Mouse (Mus musculus): Measurements from ENCODE around the gene Sppl2c. TPM values are rescaled to one million over a fixed set of nuclear protein-coding genes. Genes with fewer than 3 reads are reported as not detected.

Gene Sppl2c
- not detected for total RNA-seq (2021)
- long read RNA-seq, experiment 1: 0 reads
- long read RNA-seq, experiment 2: 0 reads

DNA sequence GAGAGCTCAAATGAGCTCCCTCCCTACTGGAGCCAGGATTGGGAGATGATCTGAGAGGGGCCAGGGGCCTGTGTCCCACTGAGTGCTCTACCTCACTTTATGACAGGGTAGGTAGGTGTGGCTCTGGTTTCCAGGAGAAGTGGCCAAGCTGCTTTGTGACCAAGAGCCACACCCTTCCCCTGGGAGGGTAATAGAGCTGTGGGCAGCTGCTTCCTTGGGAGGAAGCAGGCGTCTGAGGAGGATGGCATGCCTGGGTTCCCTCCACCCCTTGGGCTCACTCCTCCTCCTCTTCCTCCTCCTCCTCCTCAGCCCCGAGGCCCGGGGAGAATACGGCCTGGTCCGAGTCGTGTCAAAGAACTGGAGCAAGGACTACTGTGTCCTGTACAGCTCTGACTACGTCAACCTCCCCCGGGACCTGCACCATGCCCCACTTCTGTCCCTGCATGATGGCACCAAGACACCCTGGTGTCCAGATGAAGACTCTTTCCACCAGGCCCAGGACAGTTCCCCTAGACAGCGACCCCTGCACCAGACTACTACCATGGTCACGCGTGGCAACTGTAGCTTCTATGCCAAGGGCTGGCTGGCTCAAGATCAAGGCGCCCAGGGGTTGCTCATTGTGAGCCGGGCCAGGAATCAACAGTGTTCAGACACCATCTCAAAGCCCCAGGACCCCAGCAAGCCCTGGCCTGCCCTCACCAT lies at the start of gene Sppl2c:
TSS of gene Sppl2c (plus strand) at position 193 of the 702 bp plus-strand sequence.
- DNase-seq: no peak

DNA sequence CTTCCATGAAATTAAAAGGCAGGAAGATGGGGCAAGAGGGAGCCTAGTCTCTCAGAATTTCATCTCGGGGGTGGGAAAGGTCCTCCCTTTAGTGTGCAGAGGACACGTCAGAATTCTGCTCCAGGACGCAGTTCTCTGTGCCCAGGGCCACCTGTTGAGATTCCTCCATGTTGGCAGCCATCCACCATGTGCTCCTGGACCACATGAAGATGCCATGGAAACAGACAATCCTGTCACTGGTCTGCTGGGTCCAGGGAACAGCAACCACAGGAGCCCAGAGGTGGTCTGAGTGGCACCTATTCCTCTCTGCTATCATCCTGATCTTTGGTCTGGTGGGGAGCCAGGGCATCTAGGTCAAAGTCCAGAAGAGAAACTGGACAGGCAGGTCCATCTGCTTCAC lies 47.2 kb upstream of the Sppl2c start:
- no peak for DNase-seq

DNA sequence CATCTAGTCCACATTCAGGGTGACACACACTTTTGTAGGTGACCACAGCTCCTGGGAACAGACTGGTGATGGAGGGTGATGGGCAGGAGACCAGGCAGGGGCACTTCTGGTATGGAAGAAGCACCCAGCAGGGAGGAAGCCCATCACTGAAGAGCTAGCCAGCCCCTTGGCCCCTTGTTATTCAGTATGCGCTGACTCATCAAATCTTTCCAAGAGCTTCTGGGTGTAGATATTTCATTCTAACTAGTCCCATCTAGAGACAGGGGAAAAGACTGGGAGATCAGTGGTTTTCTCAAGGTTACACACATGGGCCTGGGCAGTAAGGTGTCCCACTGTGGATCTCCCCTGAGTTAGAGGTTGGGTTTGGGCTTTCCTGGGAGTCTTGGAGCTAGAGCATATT lies 41.2 kb upstream of the Sppl2c start:
- no peak for DNase-seq

DNA sequence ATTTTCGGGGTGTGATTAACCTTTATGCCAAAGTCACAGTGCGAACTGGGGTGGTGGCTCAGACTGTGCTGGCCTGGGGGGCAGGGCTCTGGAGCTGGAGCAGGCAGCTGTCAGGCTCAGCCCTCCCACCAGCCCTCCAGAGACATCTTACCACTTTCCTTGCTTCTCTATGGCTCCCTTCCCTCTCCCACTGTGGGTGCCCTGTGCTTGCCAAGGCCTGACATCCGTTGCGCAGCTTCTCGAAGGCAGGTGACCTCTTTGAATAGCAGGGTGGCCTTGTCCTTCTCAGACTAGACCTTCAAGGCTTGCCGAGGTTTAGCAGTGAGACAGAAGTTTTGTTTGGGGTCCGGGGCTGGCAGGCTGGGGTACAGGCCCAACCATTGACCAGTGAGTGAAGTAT lies 37.3 kb upstream of the Sppl2c start:
- DNase-seq: no peak

DNA sequence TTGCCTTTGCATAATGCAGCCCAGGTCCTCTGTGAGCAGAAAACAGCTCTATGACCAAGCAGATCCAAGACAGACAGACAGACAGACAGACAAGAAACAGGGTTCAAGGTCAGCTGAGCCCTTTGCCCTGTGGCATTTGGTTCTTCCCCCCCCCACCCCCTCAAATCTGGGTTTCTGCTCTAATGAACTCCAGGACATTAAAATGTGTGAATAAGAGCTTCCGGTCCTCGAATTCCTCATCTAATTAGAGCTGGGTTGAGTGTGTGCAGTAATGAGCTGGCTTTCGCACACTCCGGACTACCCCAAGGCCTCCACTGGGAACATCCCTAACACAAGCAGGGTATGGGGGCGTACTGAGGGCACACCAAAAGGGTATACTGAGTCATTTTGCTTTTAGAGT lies 35.2 kb upstream of the Sppl2c start:
- no peak for DNase-seq

DNA sequence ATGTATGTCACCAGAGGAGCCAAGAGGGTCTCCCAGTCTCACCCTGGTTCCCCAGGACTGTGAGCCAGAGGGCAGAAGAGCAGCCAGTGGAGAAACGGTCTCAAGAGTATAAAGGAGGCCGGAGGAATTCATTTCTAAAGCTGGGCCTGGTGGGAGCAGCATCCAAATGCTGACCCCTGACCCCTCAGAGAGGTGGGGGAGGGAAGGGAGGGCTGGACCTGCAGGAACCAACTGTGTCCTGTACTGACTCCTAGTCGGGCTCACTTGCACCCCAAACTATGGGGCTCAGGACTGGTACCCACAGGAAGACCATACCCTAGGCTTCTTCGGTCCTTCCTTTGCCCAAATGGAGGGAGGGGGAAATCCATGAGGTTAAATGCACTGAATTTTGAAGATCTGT lies 31.8 kb upstream of the Sppl2c start:
- DNase-seq: no peak

DNA sequence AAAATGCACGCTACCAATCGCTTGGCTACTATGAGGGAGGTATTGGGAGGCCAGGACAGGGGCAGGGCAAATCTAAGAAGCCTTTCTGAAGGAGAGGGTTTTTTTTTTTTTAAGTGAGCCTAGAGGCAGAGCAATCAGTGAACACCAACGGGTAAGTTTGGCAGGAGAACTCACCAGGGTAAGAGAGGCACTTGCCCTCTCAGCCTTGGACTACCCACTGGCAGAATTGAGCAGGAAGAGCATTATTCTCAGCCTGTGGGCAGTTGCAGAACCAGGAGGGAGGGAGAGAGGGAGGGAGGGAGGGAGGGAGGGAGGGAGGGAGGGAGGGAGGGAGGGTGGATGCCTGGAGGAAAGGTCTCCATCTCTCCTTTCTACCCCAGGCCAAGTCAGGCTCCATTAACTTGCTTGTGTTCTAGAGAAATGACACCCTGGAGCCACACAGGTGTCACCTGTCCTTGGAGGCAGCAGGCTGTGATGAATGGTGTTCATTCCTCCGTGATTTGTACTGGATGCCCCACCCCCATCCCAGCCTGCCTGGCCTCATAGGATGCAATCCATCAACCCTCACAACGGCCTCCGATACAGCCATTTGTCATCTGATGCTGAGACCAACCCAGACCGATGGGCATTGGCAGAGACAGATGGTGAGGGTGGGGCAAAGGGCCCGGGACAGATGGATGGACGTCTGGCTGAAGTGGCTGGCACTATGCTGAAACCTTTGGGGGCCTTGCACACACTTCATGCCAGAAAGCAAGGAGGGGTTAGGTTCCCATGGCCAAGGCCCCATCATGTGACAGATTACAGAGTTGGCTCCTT lies 31.1 kb upstream of the Sppl2c start:
- DNase-seq: no peak

DNA sequence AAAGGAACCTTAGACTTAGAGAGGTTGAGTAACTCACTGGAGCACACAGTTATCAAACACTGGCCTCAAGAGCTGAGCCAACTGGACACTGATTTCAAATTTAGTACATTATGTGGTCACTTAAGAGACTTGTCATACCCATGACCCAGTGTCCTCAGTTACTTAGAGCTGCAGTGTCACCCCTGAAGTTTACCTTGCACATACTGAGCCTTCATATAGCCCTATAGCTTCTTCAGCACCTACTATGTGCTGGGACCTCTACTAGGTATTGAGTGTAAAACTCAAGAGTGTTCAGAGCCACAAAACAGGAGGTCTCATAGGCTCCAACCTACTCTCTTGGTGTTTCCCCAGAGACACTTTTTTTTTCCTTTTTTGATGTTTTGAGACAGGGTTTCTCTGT lies 30.2 kb upstream of the Sppl2c start:
- no peak for DNase-seq

DNA sequence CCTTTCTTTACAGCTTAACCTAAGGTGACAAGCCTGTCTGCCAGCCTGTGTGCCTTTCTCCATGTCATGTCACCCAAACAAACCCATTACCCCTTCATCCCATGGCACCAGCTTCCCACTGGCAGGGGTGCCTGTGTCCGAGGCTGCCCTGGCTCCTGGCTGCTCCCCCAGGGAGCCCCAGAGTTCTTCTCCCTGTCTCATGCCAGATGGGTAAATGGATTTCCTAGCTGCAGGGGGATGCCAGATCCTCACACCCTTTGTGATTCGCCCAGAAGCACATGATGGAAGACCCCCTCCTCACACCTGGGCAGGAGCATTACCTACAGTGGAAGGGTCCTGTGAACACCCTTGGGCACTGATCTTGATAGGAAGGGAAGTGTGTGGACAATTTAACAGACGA lies 29.7 kb upstream of the Sppl2c start:
- no peak for DNase-seq

DNA sequence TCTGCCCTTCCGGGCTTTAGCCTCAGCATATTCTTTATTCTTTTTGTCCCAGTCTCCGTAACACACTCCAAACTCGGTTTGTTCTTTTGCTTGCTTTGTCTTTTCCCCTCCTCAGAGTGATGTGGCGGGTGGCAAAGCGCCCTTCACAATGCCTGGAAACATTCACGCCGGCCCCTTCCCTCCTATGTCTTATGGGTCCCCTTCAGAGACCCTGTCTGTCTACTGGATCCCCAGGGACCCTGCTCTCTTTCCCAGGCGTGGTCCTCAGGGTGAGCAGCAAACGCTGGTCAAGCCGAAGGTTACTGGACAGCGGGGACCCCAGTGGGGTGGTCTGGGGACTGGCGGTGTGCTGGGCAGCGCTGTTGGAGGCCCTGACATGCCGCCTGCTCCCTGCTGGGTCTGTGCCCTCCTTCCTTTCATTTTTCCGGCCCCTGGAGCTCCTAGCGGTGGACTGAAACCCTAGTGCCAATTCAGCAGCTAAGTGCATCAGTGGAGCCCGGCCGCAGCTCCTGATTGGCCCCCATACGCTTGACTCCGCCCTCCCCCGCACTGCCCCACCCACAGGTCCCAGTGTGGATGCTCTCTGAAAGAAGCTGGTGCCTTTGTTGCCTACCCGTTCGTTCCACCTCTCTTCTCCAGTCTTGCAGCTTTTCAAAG lies 28.4 kb upstream of the Sppl2c start:
- peak; percentile 52 for DNase-seq

DNA sequence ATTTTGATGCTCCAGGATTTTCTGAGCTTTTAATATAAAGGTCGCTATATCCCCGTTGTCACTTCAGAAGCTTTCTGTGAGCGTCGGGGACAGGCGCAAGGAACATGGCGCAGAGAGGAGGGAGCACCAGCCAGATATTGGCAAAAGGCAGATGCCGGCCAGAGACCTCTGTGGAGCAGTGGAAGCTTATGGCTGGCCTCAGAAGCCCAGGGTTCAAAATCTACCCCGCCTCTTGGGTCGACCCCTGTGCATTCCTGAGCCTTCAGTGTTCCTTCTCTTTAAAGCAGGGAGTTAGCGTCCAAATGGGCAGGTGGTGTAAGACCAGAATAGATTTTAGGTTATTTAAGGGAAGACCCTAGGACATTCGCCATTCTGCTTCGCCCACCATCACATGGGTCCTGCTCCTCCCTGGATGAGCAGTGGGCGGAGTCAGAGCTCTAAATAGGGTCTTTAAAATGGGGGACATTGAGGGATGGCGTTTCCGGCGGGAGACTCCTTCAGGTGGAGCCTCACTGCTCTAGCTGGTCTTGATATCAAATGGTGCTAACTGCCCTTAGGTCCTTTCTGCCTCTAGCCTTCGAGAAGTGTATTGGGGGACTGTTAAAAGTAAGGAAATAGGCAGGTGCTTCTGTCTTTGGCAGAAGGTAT lies 27.7 kb upstream of the Sppl2c start:
- no peak for DNase-seq

DNA sequence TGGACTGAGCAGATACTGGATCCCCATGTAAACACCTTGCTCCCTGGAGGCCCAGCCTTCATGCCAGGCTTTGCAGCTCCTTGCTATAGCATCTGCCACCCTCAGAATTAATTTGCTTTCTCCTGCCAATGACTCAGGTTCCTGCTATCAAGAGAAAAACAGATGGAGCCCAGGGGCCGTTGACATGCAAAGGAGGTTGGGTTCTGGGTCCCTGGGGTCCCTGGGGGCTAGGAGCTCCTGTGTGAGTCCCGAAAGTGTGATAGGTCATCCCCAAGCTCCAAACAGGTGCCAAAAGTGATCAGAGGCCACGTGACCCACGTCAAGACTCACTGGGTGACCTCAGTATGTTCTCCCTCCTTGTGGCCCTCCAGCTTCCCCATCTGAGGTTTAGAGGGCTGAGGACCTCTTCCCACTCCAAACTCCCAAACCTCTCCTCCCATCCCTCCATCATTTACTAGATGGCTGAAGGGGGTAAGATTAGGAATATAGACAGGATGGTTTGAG lies 26.3 kb upstream of the Sppl2c start:
- DNase-seq: no peak

DNA sequence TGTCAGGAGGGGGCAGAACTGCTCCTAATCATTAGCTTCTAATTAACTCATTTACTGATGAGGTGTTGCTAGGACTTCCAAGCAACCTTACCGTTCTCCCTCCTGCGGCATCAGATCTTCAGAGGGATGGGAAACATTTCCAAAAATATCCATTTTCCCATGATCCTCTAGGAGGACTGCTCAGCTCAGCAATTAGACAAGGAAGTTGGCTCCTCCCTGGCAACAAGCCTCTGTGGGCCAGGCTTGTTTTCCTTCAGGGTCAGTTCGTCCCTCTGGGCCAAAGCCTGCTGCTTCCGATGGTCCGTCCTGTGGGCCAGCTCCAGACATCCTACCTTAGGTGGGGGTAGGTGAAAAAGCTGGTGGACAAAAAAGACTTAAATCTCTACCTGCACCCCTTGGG lies 25.0 kb upstream of the Sppl2c start:
- DNase-seq: no peak

DNA sequence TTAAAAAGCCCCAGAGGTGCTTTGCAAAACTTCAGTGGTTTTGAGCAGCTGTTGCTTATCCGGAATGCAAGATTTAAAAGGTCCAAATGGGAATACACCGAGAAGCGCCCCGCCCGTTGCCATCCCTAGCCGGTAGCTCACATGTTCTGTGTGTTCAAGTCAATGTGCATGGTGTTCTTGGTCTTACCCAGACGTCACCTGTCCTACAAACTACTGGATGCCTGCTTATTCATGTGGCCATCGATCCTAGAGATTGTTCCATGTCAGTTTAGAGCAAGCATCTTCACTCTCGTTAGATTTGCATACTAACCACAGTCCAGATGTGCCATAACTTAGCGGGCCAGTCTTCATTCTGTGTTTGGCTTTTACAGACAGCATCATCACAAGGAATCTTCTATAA lies 21.9 kb upstream of the Sppl2c start:
- DNase-seq: no peak

DNA sequence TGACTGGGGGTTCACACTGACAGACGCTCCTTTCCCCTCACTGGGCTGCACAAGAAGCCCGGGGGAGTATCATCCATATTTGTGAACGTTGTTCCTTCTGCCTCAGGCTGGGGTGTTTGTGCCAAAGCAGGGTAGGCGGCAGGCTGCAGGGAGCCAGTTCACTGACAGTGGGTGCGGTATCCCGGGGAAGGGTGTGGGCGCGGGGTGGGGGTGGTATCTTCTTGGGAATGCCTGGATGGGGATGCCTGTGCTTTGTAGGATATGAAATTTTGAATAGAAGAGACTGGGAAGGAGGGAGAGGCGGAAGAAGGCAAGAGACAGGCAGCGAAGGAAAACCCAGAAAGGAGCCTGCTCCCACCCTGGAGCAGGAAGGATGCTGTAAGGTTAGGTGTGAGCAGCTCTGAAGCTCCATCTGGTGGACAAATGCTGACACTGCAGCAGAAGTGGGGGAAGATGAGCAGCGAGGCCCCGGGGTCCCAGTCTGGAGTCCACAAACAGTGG lies 14.8 kb upstream of the Sppl2c start:
- DNase-seq: peak; percentile 67

DNA sequence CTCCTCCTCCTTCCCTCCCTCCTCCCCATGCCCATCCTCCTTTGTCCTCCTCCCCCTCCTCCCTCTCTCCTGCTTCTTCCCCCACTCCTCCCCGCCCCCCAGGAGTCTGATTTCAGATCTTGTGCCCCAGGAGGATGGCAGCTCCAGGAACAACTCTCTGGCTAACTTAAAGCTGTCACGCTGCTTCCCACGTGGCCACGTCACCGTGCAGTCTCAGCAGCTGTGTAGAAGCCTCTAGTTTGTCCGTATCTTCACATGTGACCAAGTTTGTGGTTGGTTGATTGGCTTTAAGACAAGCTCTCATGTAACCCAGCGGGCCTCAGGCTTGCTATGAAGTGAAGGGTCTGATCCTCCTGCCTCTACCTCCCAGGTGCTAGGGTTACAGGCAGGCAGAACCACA lies 7.2 kb upstream of the Sppl2c start:
- no peak for DNase-seq

DNA sequence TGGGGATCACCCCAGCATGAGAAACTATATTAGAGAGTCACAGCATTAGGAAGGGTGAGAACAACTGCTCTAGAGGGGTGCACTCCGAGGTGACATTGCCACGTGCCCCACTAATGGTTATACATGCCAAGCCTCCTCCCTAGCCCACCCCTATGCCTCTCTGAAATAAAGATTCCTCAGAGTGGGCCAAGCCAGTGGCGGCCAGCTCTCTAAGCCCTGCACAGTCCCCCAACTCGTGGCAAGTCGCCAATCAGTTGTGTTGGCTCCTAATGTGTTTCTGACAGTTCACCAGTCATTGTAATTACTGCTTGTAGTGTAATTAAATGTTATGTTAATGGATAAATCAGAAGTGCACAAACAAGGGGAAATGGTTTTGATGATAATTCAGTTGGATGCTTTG lies 6.3 kb upstream of the Sppl2c start:
- DNase-seq: no peak

DNA sequence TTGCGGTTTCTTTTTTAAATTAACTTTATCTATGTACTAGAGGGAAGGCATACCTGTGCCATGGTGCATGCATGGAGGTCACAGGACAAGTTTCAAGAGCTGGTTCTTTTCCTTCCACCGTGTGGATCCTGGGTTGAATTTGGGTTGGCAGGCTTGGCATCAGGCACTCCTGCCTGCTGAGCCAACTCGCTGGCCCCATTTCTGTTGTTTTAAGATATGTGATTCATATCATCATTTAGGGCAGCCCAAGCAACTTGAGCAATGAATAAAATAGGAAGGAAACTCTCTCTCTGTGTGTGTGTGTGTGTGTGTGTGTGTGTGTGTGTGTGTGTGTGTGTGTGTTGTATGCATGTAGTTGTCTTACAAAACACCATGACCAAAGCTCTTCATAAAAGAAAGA lies 4.0 kb upstream of the Sppl2c start:
- no peak for DNase-seq

DNA sequence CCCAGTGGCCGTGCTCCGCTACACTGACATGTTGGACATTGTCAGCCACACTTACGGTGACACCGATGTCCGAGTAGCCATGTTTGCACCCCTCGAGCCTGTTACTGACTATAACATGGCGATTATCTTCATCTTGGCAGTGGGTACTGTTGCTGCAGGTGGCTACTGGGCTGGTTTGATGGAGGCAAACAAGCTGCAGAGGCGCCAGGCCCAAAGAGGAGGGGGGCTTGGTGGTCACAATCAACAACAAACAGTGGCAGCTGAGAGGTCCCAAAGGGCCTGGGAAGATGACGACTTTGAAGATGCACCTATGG lies 667 bp downstream of the Sppl2c start:
- no peak for DNase-seq

DNA sequence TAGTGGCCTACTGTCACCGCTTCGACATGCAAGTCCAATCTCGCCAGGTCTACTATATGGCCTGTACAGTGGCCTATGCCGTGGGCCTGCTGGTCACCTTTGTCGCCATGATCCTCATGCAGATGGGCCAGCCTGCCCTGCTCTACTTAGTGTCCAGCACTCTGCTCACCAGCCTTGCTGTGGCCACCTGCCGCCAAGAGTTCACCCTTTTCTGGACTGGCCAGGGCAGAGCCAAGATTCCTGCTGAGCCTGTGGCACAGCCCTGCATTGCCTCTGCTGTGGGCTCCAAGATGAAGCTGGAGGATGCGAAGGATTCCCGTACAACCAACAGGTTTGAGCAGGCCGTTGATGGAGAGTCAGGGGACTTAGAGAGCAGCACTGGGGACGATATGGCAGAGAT lies 1.6 kb downstream of the Sppl2c start:
- DNase-seq: no peak

DNA sequence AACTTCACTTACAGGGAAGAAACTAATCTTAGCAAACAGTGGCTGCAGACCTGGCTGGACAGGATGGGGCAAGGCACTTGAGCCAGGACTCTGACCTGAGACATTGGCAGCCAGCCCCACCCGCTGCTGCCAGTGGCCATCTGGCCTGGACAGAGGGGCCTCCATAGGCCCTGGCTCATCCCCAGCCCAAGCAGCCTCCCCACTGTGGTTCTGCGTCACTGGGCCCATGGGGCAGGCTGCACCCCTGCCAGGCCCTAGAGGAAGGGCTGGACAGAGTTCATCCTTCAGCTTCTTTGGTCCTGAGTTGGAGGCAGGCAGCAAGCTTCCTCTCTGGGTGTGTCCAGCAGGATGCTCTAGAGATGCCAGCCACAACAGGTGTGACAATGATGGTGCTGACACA lies 3.9 kb downstream of the Sppl2c start:
- no peak for DNase-seq

DNA sequence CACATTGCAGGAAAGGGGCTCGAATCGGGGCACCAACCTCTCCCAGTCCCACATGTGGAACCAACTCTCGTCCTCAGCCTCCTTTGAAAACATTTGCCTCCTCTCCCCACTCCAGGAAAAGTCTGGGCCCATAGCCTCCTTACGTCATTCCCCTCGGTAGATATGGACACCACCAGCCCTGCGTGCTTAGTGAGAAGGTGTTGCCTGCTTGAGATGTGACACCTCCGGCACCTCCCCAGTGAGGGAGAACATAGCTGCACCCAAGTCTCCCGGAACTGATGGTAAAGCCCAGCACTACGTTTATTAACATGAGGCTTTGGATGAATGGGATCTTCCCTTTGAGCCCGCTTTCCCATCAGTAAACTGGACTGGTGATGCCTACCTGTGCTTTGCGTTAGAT lies 9.3 kb downstream of the Sppl2c start:
- DNase-seq: no peak

DNA sequence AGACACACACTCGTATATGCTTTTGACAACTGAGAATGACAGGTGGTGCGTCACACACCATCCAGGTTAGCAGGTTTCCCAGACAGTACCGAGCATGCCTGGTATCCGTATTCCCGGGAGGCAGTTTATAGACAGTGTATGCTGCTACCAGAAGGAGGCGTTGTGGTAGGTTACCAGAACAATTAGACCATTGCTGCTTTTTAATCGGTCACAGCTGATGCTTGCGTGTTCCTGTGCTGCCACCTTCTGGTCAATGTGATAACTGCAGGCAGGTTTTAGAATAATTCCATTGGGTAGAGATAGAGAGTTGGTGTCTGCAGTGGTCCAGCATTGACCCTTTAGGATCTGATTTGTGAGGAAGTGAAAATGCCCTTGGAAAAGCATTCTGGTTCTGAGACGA lies 9.7 kb downstream of the Sppl2c start:
- peak; percentile 79 for DNase-seq
